Mouse (Mus musculus) hindbrain, embryonic 12.5 days (tissue): Measurements from ENCODE around the gene Oard1. TPM values are rescaled to one million over a fixed set of nuclear protein-coding genes. Genes with fewer than 3 reads are reported as not detected.

Experiments
- ATAC-seq: fragments of 200-750 bp; cut with Nextera tagmentation; 2 replicates; pipeline ENCODE4 v1.8.0; 2017; ENCODE audit warnings: moderate TSS enrichment; ENCODE audit not compliant: low FRiP score
- H3K27ac ChIP-seq: fragments of 300-500 bp; sonication (generic); 2 replicates; pipeline ENCODE4 v1.5.1; 2016; ENCODE audit warnings: mild to moderate bottlenecking
- H3K27me3 ChIP-seq: fragments of 300-500 bp; sonication (generic); 2 replicates; pipeline ENCODE4 v1.6.1; 2016; ENCODE audit warnings: mild to moderate bottlenecking
- H3K36me3 ChIP-seq: fragments of 300-500 bp; sonication (generic); 2 replicates; pipeline ENCODE4 v1.6.1; 2016; ENCODE audit warnings: mild to moderate bottlenecking
- H3K4me1 ChIP-seq: fragments of 300-500 bp; sonication (generic); 2 replicates; pipeline ENCODE4 v1.6.1; 2016
- H3K4me2 ChIP-seq: fragments of 300-500 bp; sonication (generic); replicated peaks from 2 replicates; pipeline ENCODE4 v1.6.1; 2016; ENCODE audit warnings: mild to moderate bottlenecking
- H3K4me3 ChIP-seq: fragments of 300-500 bp; sonication (generic); 2 replicates; pipeline ENCODE4 v1.5.1; 2016; ENCODE audit warnings: mild to moderate bottlenecking
- H3K9ac ChIP-seq: fragments of 300-500 bp; sonication (generic); 2 replicates; pipeline ENCODE4 v1.6.1; 2016; ENCODE audit warnings: mild to moderate bottlenecking, moderate library complexity
- H3K9me3 ChIP-seq: fragments of 300-500 bp; sonication (generic); replicated peaks from 2 replicates; pipeline ENCODE4 v1.6.1; 2016; ENCODE audit warnings: mild to moderate bottlenecking
- WGBS: fragments of 180-500 bp; shearing (Covaris S2); methylation state at CpG from one replicate; pipeline ENCODE4 v1.1.7; 2016; 5-methylcytosine and 5-hydroxymethylcytosine counted together
- polyA plus RNA-seq: library from polyadenylated mRNA; unstranded; fragments of >200 nt; fragmentation: Nextera tagmentation; extraction: Ambion mirVana; gene quantifications from 2 replicates; pipeline ENCODE4 v1.2.1, GENCODE M21; 2016

The Oard1 gene
- polyA plus RNA-seq, 1 experiment from 2014 or later: 61.5 TPM

GRCm38 (mm10) chr17:48411241-48411640 lies 1.4 kb downstream of the Oard1 start:
- no peaks in the 10 kb centered on the region for H3K9me3 ChIP-seq
- H3K27me3 ChIP-seq: no peaks in the 10 kb centered on the region
- H3K27ac ChIP-seq: peak overlapping the region; percentile 99; the same call in 1 of the 2 replicates
- peak overlapping the region; percentile 77 for H3K4me3 ChIP-seq
- H3K36me3 ChIP-seq: peaks cover 14% of the 10 kb centered on the region
- WGBS: 62% methylated on average over 8 of the region's 8 CpGs
- H3K9ac ChIP-seq: peak overlapping the region; percentile 79
- H3K4me1 ChIP-seq: peaks cover 27% of the 10 kb centered on the region
- ATAC-seq: no peak
- peak overlapping the region; percentile 67 for H3K4me2 ChIP-seq

DNA sequence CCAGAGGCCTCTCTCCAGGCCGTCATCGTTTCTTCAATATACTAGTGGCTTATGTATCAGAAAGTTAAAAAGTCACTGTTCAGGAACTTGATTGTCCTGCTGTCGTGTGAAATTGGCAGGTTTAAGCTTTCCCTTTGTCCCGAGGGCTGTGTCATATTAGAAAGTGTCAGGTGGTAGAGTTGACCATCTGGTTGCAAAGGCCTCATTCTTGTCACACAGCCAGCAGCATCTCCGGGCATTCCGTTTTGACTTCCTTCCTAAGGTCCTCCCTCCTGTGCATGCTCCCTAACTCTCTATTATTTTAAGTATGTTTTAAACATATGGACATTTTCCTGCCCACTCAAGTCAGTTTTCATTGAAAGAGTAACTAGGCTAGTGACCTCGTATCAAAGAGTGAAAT lies 6.2 kb downstream of the Oard1 start:
- no peak overlapping the region for H3K4me3 ChIP-seq
- H3K27ac ChIP-seq: no peak overlapping the region
- peaks cover 11% of the 10 kb centered on the region for H3K4me1 ChIP-seq
- no peak overlapping the region for H3K9ac ChIP-seq
- no peaks in the 10 kb centered on the region for H3K9me3 ChIP-seq
- H3K36me3 ChIP-seq: peaks cover 24% of the 10 kb centered on the region
- WGBS: 85% methylated on average over 7 of the region's 7 CpGs
- H3K27me3 ChIP-seq: no peaks in the 10 kb centered on the region
- no peak for ATAC-seq
- H3K4me2 ChIP-seq: no peak overlapping the region

- Histone ChIP-seq H3K4me1 (0 out of 2 replicates have a peak, but pooled peaks cover 6% of the 10 kb centered on the region), H3K9me3 (no peaks in the 10 kb centered on the region), H3K4me3 (no peak overlapping the region), H3K9ac (no peak overlapping the region), H3K4me2 (no peak overlapping the region), H3K36me3 (peaks cover 24% of the 10 kb centered on the region), H3K27me3 (no peaks in the 10 kb centered on the region), H3K27ac (no peak overlapping the region)
- peak; percentile 69; the same call in 1 of the 2 replicates for ATAC-seq
- WGBS: 90% methylated on average over 14 of the region's 14 CpGs
Measured at GRCm38 (mm10) chr17:48416425-48417195, 6.8 kb downstream of the Oard1 start.

DNA sequence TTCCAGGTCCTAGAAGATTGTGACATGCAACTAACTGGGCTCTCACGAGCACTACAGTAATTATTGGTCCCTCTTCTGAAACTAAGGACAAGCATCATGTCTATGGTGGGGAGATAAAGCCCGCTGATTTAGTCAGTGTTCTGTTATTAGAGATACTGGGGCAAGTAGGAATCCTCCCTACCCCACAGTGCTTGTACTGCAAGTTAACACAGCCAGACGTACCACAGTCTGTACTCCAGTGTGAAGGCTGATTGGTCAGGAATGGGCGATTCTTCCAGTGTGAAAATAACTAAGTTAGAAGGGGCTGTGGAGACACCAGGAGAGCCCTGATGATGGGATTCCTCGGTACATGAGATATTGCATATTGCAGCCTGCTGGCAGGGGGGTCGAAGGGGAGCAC lies 7.7 kb downstream of the Oard1 start:
- no peak overlapping the region for H3K4me3 ChIP-seq
- no peak overlapping the region for H3K27ac ChIP-seq
- H3K27me3 ChIP-seq: no peaks in the 10 kb centered on the region
- no peaks in the 10 kb centered on the region for H3K4me1 ChIP-seq
- H3K36me3 ChIP-seq: peaks cover 24% of the 10 kb centered on the region
- no peak for ATAC-seq
- H3K9me3 ChIP-seq: no peaks in the 10 kb centered on the region
- no peak overlapping the region for H3K4me2 ChIP-seq
- WGBS: 91% methylated on average over 6 of the region's 6 CpGs
- no peak overlapping the region for H3K9ac ChIP-seq

DNA sequence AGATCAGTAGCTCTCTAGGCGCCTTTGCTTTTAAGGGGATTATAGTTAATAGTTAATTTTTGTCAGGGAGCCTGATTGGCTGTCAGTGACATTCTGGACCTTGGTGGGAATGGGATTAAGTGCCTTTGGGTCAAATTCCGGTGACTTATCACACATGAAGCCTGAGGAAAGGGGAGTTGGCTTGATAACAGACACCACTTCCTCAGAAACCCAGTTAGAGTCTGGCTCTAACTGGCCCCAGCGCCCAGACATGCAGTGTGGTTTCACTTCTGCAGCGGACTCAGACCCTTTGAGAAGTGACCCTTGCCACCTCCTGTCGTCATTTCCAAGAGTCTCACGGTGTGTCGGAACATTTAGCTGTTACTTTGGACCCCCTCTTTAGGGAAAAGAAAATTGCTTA lies 8.4 kb downstream of the Oard1 start:
- no peak overlapping the region for H3K27ac ChIP-seq
- H3K4me2 ChIP-seq: no peak overlapping the region
- no peaks in the 10 kb centered on the region for H3K9me3 ChIP-seq
- ATAC-seq: no peak
- H3K4me1 ChIP-seq: no peaks in the 10 kb centered on the region
- H3K36me3 ChIP-seq: peaks cover 24% of the 10 kb centered on the region
- no peak overlapping the region for H3K4me3 ChIP-seq
- H3K27me3 ChIP-seq: no peaks in the 10 kb centered on the region
- 85% methylated on average over 7 of the region's 7 CpGs for WGBS
- H3K9ac ChIP-seq: no peak overlapping the region

DNA sequence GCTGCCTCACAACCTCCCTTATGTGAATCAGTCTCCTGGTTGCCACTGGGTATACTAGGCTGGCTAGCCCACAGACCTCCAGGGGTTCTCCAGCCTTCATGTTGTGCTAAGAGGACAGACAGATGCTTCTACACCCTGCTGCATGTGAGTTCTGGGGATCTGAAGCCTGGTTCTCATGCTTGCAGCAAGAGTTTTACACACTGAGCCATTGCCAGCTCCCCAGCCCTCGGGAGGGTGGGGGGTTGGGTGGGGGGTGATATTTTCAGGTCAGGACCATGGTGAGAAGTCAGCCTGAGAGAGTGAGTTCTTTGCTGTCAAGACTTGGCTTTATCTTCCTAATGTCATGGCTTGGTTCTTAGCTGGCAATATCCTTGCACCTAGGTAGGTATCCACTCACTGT lies 9.0 kb downstream of the Oard1 start:
- WGBS: 84% methylated on average over 1 of the region's 1 CpGs
- no peaks in the 10 kb centered on the region for H3K9me3 ChIP-seq
- H3K4me3 ChIP-seq: no peak overlapping the region
- H3K4me1 ChIP-seq: no peaks in the 10 kb centered on the region
- no peak overlapping the region for H3K9ac ChIP-seq
- H3K36me3 ChIP-seq: peaks cover 21% of the 10 kb centered on the region
- H3K4me2 ChIP-seq: no peak overlapping the region
- no peak overlapping the region for H3K27ac ChIP-seq
- H3K27me3 ChIP-seq: no peaks in the 10 kb centered on the region
- ATAC-seq: no peak

GRCm38 (mm10) chr17:48419571-48419970 lies 9.8 kb downstream of the Oard1 start:
- Histone ChIP-seq H3K27ac (no peak overlapping the region), H3K4me2 (no peak overlapping the region), H3K27me3 (no peaks in the 10 kb centered on the region), H3K9ac (no peak overlapping the region), H3K4me3 (no peak overlapping the region), H3K4me1 (no peaks in the 10 kb centered on the region), H3K36me3 (peaks cover 17% of the 10 kb centered on the region), H3K9me3 (no peaks in the 10 kb centered on the region)
- WGBS: 66% methylated on average over 2 of the region's 2 CpGs
- no peak for ATAC-seq

DNA sequence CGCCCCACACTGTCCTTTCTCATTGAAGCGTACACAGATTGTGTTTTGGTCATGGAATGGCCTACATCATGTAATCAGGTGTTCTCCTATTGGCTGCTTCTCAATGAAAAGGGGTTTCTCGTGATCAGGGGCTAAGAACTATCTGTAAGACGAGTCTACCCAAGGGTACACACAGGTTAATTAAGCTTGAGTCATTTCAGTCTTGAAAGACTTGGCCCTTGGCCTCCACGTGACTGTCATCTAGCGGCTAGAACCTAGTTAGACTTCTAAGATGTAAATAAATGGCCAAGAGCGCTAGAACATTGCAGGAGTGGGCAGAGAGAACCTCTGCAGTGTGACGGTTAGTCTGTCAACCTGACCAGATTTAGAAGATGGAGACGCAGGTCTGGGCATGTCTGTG lies 14.4 kb downstream of the Oard1 start:
- H3K4me1 ChIP-seq: peaks cover 14% of the 10 kb centered on the region
- H3K9me3 ChIP-seq: no peaks in the 10 kb centered on the region
- no peak overlapping the region for H3K4me2 ChIP-seq
- 83% methylated on average over 9 of the region's 9 CpGs for WGBS
- no peak overlapping the region for H3K4me3 ChIP-seq
- no peak overlapping the region for H3K9ac ChIP-seq
- H3K27ac ChIP-seq: no peak overlapping the region
- no peaks in the 10 kb centered on the region for H3K27me3 ChIP-seq
- no peak for ATAC-seq
- no peaks in the 10 kb centered on the region for H3K36me3 ChIP-seq

GRCm38 (mm10) chr17:48425823-48426612 lies 16.2 kb downstream of the Oard1 start:
- Histone ChIP-seq H3K9ac (no peak overlapping the region), H3K9me3 (no peaks in the 10 kb centered on the region), H3K4me1 (peaks cover 22% of the 10 kb centered on the region), H3K4me2 (no peak overlapping the region), H3K4me3 (no peak overlapping the region), H3K27me3 (no peaks in the 10 kb centered on the region), H3K27ac (no peak overlapping the region), H3K36me3 (no peaks in the 10 kb centered on the region)
- no peak for ATAC-seq
- WGBS: 56% methylated on average over 9 of the region's 9 CpGs

DNA sequence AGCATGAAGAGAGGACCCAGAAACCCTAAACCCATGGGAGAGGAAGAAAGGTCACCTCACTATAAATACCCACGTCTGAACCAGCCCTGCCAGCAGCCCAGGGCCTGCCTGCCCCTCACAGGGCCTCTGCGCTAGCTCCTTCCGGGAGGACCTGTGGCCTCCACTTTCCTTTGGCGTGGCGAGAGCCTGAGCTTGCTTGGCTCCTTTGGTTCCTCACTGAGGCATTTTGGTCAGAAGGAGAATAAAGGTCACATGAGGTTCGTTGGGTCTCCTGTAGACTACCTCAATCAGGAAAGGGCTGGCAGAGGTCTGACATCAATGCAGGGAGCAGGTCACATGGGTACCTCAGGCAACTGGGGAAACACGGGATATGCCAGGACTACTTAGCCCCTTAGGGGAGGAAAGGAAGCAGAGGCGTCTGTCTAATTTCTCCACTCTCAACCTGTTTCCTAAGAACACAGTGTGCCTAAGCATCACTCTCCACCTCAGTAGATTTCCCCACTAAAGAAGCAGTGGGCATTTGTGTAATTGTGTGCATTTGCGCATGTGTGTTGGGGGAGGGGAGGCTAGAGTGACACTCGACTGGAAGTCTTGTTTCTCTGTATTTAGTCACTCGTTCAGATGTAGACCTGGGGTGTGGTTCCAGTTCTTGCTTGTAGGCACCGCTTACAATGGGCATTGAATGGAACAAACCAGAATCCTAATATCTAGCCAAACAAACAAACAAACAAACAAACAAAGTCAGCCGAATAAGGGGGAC lies 17.4 kb downstream of the Oard1 start:
- H3K4me2 ChIP-seq: no peak overlapping the region
- H3K4me1 ChIP-seq: peaks cover 24% of the 10 kb centered on the region
- H3K9ac ChIP-seq: no peak overlapping the region
- ATAC-seq: no peak
- no peaks in the 10 kb centered on the region for H3K9me3 ChIP-seq
- H3K27ac ChIP-seq: no peak overlapping the region
- H3K4me3 ChIP-seq: no peak overlapping the region
- no peaks in the 10 kb centered on the region for H3K36me3 ChIP-seq
- 63% methylated on average over 13 of the region's 13 CpGs for WGBS
- no peaks in the 10 kb centered on the region for H3K27me3 ChIP-seq

DNA sequence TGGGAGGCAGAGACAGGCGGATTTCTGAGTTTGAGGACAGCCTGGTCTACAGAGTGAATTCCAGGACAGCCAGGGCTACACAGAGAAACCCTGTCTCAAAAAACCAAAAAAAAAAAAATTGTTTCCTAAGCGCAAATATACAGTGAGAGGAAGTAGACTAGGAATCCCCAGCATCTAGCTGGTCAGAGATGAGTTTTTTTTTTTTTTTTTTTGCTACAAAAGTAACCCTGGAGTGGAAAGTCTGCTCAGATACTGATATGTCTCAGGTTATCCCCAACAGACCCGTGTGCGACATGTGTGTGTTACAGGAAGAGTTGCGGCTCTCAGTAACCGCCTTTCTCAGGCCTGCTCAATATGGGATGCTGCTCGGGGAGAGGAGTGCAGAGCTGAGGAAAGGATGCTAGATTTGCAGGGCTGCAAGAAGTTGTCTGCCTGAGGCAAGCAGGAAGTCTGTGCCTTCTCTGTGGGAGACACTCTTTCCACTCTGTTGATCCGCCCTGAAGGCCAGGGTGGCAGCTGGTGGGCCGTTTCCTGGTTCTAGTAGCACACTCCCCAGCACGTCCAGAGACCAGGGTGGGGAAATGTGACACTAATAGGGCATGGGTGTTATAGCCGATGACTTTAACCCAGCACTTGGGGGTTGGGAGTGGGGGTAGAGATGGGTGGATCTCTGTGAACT lies 18.2 kb downstream of the Oard1 start:
- no peaks in the 10 kb centered on the region for H3K36me3 ChIP-seq
- WGBS: 72% methylated on average over 11 of the region's 11 CpGs
- H3K4me3 ChIP-seq: no peak overlapping the region
- H3K4me1 ChIP-seq: peaks cover 32% of the 10 kb centered on the region
- no peak overlapping the region for H3K4me2 ChIP-seq
- no peak for ATAC-seq
- no peaks in the 10 kb centered on the region for H3K27me3 ChIP-seq
- no peak overlapping the region for H3K9ac ChIP-seq
- H3K27ac ChIP-seq: no peak overlapping the region
- H3K9me3 ChIP-seq: no peaks in the 10 kb centered on the region

DNA sequence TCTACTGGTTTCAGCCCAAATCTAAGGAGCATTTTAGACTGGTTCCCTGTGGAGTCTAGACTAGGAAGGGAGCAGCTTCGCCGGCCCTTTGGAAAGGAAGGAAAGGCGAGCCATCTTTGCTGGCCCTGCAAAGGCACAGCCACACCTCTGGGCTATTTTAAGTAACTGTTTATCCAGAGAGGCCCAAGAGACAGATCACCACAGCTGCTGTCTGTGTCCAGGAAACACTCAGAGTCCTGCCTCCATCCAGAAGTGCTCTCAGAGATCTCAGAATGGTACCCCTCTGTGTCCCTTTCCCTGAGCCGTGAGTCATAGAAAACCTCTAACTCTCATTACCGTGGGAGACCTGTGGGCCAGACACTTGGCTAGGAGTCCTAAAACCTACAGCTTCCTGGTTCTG lies 20.6 kb downstream of the Oard1 start:
- H3K27me3 ChIP-seq: no peaks in the 10 kb centered on the region
- no peak overlapping the region for H3K27ac ChIP-seq
- H3K4me2 ChIP-seq: no peak overlapping the region
- H3K9ac ChIP-seq: no peak overlapping the region
- no peak for ATAC-seq
- 55% methylated on average over 5 of the region's 5 CpGs for WGBS
- H3K4me1 ChIP-seq: peaks cover 33% of the 10 kb centered on the region
- H3K36me3 ChIP-seq: no peaks in the 10 kb centered on the region
- H3K9me3 ChIP-seq: no peaks in the 10 kb centered on the region
- no peak overlapping the region for H3K4me3 ChIP-seq
